Mouse (Mus musculus) brown adipose tissue, adult 24 weeks (tissue): ENCODE data around the gene Kif1c. TPM values are rescaled to one million over a fixed set of nuclear protein-coding genes. Genes with fewer than 3 reads are reported as not detected.
A peak's percentile ranks its signal among the peaks of the same experiment; 100 is the strongest.
"Not testable (repeated sequence)": the region's sequence is repeated elsewhere in the genome, so short reads cannot be mapped to it uniquely, and the experiment has no call there.

ENCODE experiments used
- H3K27ac ChIP-seq: fragments of 200-500 bp; replicated peaks from 2 replicates; pipeline ENCODE4 v1.5.1; 2012; ENCODE audit warnings: low read depth, mild to moderate bottlenecking, low read length
- H3K4me1 ChIP-seq: fragments of 200-500 bp; 2 replicates; pipeline ENCODE4 v1.6.1; 2012; ENCODE audit warnings: low read length, mixed read lengths; ENCODE audit not compliant: control insufficient read depth, insufficient read depth, insufficient read length
- H3K4me3 ChIP-seq: fragments of 200-500 bp; 2 replicates; pipeline ENCODE4 v1.5.1; 2012; ENCODE audit warnings: low read depth, mild to moderate bottlenecking, low read length, moderate library complexity; ENCODE audit not compliant: insufficient read depth
- polyA plus RNA-seq: library from polyadenylated mRNA; stranded (reverse); fragments of >200 nt; gene quantifications from 2 replicates; pipeline ENCODE4 v1.2.4, GENCODE M21; 2012; ENCODE audit not compliant: missing spikeins, insufficient read depth, insufficient read length

The Kif1c gene
- polyA plus RNA-seq, 1 experiment: 93.8 TPM

DNA sequence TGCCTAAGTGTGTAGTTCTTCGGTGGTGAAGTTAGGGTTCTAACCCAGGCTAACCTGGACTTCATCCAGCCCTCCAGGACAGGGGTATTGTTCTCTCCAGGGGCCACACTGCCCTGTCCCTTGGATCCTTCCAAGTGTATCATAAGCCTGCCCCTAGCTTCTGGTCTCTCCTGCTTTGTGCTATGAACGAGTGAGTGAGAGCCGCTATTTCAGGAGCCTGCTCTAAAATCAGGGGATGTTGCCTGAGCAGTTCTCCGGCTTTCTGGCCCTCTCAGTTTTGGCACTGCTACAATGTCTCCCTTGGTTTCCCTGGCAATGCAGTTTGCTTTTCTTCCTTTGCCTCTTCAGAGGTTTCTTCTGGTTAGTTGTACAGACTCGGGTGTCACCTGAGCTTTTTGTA, 30.8 kb downstream of the Kif1c start:
- H3K4me3 ChIP-seq: no peak overlapping the region
- peaks cover 4% of the 10 kb centered on the region for H3K4me1 ChIP-seq
- H3K27ac ChIP-seq: peak overlapping the region; percentile 81

DNA sequence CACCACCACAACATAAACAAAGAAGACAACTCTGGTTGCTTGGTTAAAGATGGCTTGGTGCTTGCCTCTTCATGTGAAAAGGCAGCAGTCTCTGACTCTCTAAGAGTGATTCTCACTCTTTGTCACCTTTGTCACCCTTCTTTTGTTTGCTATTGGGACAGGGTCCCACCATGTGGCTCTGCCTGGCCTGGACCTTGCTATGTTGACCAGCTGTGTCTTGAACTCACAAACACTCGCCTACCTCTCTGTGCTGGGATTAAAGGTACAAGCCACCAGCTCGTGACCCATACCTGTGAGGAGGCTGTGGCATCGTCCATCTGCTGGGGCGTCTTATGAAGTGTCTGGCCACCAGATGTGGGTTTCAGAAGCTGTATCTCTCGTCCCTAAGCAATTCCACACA, 32.9 kb downstream of the Kif1c start:
- Histone ChIP-seq H3K4me1 (peaks cover 4% of the 10 kb centered on the region), H3K27ac (no peak overlapping the region), H3K4me3 (no peak overlapping the region)

DNA sequence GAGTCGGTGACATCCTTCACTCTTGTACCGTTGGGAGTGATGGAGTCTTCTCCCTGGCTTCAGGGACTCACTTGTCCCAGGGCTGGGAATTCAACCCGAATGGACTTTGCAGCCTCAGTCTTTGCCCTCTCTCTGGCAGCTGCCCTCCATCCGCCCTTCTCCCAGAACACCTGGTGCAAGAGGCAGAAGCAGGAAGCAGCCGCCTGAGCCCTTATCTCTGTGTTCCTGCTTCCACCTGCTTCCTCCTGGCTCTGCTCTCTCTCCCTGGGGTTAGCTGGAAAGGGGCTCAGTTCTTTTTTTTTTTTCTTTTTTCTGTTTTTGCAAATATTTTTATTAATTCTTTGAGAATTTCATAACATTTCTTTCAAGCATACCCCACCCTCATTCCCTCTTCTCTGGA, 37.4 kb downstream of the Kif1c start:
- H3K27ac ChIP-seq: no peak overlapping the region
- H3K4me1 ChIP-seq: no peaks in the 10 kb centered on the region
- H3K4me3 ChIP-seq: no peak overlapping the region

DNA sequence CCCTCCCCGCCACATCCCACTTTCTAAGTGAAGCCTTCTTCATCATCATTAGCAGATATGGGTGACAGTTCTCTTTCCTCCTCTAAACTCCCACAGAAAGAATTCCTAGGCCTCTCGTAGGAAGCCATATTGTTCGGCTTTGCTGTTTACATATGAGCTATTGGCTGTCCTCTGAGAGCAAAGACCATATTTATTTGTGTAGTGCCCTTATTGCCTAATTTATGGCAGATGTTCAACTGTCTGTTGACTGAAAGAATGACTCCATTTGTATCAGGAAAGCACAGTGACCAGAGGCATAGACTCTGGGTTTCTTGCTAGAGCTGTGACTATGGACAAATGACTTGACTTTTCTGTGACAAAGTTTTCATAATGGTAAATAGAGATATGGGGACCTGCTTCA, 41.3 kb downstream of the Kif1c start:
- no peak overlapping the region for H3K27ac ChIP-seq
- no peaks in the 10 kb centered on the region for H3K4me1 ChIP-seq
- no peak overlapping the region for H3K4me3 ChIP-seq

DNA sequence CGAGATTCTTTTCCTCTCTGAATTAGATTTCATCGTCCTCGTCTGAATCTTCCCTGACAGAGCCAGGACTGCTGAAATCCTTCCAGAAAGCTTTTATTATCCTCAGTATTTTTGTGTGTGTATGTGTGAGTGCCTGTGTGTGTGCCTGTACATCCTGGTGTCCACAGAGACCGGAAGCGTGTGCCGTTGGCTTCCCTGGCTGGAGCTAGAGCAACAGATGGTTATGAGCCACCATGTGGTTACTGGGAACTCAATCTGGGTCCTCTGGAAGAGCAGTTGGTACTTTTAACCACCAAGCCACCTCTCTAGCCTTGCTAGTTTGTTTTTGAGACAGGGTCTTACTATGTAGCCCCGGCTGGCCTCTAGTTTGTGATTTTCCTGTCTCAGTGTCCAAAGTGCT, 41.8 kb downstream of the Kif1c start:
- H3K4me1 ChIP-seq: no peaks in the 10 kb centered on the region
- H3K27ac ChIP-seq: no peak overlapping the region

DNA sequence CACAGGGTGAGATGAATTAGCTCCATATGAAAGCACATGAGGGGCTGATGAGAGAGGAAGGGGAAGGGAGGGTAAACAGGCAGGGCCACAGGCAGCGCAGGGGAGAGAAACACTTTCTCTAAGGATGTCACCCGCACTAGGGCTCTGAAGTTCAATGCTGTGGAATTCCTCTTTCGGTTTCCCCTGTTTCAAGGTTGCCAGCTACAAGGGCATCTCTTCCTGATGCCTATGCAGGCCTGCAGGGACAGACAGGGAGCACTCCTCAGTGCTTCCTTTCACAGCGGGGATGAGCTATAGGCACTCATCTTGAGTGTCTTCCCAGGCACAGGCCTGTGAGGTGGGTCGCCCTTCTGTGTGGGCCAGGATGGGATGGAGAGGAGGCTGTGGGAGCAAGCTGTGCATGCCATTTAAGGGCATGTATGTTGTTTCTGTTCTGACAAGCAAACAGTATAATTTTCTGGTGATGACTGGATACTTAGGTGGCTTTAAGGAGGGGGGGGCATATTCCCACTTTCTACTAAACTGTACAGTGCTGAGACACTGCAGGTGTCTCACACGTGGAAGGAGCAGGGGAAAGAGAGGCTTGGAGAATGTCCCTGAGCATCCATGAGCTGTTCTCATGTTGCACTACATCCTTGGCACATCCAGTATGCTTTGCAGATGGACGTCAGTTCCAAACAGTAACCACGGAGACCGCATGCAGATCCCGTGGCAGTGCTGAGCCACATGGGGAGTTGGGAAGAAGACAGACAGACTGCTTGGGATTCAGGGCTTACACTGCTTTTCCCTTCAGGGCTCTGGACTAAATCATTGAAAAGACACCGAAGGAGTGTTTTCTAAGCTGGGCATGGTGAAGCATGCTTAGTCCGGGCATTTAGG, 42.5 kb downstream of the Kif1c start:
- no peak overlapping the region for H3K27ac ChIP-seq
- no peak overlapping the region for H3K4me3 ChIP-seq
- H3K4me1 ChIP-seq: no peaks in the 10 kb centered on the region

More for the DNA sequence above, 41.8 kb downstream of the Kif1c start:
- no peak overlapping the region for H3K4me3 ChIP-seq

DNA sequence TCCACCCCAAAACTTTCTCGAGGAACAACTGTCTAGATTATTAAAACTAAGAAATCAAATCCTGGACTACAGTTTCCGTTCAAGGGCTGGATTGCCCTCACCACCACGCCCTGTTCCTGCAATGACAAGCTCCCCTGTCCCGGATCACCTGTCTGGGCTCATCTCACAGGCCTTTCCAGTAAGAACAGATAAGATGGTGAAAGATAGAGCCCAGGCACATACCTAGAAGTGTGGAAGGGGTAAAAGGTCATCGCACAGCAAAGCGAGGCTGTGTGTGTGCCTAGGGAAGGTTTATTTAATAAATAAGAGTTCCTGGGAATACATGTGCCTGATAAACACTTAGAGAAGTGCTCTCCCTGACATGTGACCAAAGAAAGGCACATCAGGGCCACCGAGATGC, 45.3 kb downstream of the Kif1c start:
- no peak overlapping the region for H3K4me3 ChIP-seq
- no peak overlapping the region for H3K27ac ChIP-seq
- H3K4me1 ChIP-seq: no peaks in the 10 kb centered on the region

DNA sequence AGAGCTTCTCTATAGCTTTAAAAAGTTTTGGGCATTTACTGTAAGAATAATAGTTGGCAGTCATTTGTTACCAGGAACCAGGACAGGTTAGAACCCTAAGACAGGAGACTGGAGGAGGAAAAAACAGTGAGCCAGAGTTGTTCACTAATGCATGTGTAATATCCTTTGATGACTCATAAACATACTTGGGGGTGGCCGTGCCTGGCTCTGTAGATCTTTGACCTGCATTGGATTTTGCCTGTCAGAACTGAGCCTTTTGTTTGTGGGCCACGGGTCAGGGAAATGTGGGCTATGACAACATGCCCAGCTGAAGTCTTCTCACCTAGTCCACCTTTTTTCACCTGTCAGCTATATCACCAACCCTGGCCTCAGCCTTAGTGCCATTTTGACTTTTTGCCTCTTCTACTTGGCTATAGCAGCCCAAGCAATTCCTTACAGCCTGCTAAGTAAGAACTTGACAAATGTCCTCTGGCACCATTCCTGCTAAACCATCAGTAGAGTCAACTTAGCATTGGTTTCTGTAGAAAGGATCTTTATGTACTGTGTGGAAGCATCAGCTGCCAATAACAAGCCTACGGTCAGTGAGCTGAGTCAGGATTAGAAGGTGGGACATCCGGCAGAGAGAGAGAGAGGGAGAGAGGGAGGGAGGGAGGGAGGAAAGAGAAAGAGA, 47.7 kb downstream of the Kif1c start:
- H3K4me1 ChIP-seq: no peaks in the 10 kb centered on the region
- H3K27ac ChIP-seq: peak overlapping the region; percentile 65
- no peak overlapping the region for H3K4me3 ChIP-seq

DNA sequence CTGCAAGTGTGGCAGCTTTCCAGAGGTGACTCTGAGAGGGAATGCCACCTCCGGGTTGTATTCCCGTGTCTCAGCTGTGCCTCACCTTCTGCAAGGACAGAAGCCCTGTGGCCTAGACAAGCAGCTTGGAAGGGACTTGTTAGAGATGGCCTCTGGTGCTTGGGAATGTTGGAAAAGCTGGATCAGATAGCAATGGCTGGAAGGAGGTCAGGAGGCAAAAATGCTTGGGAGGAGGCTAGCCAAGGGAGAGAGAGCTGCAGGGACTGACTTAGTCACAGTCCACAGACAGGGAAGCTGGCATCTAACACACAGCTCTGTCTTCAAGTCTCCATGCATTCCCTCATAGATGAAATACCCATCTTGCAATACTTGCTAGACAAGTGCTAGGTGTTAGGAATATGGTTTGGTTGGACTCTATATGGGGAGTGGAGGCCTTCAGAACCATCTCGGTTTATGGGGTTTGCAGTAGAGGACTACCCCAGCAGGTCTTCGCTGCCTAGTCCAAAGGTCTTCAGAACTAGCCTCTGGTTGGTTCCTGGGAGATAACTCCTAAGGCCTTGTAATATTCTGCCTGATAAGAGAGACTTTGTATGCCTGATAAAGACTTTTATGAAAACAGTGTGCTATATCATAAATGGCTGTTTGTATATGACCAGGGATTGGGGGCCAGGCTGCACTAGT, 52.1 kb downstream of the Kif1c start:
- H3K4me1 ChIP-seq: peaks cover 3% of the 10 kb centered on the region; the same call in 1 of the 2 replicates
- peak overlapping the region; percentile 61 for H3K27ac ChIP-seq
- no peak overlapping the region for H3K4me3 ChIP-seq

DNA sequence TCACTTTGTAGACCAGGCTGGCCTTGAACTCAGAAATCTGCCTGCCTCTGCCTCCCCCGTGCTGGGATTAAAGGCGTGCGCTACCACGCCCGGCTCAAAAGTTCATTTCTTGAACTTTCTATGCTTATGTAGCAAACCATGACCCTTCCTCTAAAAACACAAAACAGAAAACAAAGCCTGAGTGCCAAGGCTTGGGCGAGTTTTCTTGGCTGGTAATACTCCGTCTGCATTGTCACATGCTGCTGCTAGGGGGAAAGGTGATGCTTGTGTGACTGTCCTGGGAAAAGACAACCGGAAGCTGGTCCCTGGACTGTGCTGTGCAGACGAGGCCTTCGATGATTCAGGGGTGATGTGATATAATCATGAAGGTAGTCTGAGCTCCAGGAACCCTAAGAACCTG, 52.8 kb downstream of the Kif1c start:
- Histone ChIP-seq H3K27ac (peak overlapping the region; percentile 85), H3K4me1 (peaks cover 3% of the 10 kb centered on the region; the same call in 1 of the 2 replicates)

DNA sequence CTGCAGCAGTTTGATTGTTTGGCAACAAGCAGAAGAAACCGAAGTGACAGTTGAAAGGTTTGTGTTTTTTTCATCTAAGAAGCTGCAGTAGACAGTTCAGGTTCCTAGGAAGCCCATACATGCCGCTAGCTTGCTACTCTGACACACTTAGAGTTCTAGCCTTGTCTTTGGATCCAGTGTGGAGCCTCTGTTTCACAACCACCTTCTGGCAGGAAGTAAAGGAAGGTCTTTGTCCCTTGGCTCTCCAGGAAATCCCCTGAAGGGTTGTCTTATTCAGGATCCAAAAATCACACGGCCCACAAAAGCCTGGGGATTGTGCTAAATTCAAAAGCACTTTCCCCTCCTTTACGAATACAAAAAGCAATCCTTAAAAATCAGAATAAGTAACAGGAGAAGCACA, 54.1 kb downstream of the Kif1c start:
- Histone ChIP-seq H3K27ac (peak overlapping the region; percentile 85), H3K4me3 (no peak overlapping the region), H3K4me1 (peaks cover 3% of the 10 kb centered on the region; the same call in 1 of the 2 replicates)

More for the DNA sequence above, 52.8 kb downstream of the Kif1c start:
- no peak overlapping the region for H3K4me3 ChIP-seq

DNA sequence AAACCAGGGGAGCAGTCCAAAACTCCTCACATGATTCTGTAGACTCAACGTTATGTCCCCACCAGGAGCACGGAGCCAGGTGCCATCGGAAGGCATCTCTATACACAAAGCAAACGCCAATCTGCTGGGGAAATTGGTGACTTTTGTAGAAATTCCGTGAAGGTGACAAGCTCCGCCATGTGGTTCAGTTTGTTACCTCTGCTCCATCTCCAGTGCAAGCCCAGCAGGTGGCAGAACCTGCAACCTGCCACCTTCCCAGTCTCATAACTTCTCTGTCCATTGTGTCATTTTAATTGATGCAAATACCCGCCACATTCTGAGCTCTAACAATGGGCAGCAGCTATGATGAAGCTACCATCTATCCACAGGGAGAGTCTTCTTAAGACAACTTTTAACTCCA, 54.6 kb downstream of the Kif1c start:
- H3K4me3 ChIP-seq: no peak overlapping the region
- peak overlapping the region; percentile 38; the same call in 1 of the 2 replicates for H3K27ac ChIP-seq
- peaks cover 3% of the 10 kb centered on the region; the same call in 1 of the 2 replicates for H3K4me1 ChIP-seq

DNA sequence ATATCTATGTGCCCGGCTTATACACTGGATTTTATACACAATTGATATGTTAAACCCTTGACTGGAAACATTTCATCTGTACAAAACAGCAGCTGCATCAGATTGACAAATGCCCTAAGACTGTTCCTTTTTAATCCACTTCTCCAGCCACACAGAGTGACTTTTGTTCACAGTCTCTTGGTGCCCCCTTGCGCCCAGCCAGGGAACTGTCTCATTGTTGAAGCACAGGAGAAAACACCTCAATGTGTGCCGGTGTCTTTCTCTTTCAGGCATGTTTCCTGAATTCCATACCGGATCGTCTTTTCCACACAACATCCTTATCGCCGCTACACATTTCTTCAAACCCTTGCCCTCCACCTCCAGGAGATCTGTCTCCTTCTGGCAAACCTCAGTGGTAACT, 55.3 kb downstream of the Kif1c start:
- H3K4me1 ChIP-seq: peaks cover 3% of the 10 kb centered on the region; the same call in 1 of the 2 replicates
- no peak overlapping the region for H3K4me3 ChIP-seq
- no peak overlapping the region for H3K27ac ChIP-seq

DNA sequence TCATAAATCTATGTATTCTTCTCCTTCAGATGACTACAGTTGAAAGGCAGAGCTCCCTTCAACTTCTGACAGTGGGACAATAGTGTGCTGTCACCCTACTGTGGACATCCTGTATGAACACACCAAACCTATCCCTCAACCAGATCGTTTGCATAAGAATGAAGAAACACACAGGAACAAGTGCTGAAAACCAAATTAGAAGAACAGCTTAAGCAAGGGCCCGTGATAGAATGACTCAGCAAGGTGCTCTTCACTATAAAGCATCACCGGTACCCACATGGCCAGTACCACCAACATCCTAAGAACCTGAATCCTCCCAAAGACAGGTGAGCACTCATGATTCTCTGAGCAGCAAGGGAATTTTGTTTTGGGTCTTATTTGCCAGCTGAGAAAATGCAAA, 60.1 kb downstream of the Kif1c start:
- H3K27ac ChIP-seq, H3K4me3 ChIP-seq, H3K4me1 ChIP-seq: not testable (repeated sequence)

DNA sequence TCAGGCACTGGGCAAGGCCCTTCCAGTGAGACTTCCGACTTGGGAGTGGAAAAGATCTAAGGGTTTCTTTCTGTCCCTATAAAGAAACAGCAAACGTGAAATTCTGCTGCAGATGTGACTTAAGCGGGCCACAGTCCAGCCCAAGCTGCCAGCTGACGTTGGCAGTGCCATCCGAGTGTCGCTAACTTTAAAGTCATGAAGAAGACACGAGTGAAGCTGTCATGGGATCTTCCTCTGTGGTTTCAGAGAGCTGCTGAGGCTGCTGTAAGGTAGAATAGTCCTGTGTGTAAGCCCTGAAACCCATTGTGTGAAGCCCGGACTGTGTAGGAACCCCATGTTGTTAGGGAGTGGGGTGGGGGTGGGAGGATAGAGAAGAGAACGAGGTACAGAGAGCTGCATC, 62.3 kb downstream of the Kif1c start:
- Histone ChIP-seq H3K27ac (no peak overlapping the region), H3K4me1 (0 out of 2 replicates have a peak, but pooled peaks cover 2% of the 10 kb centered on the region), H3K4me3 (no peak overlapping the region)
